Mouse (Mus musculus) kidney, postnatal 36 days (tissue): ENCODE results near the gene Ube4b.
A peak's percentile ranks its signal among the peaks of the same experiment; 100 is the strongest.

Source experiments
- DNase-seq, 2 experiments: peaks; one replicate each; pipeline ENCODE4 v3.0.0; 2021 to 2022; ENCODE audit warnings: mixed read lengths in 2 of 2

Gene Ube4b

DNA sequence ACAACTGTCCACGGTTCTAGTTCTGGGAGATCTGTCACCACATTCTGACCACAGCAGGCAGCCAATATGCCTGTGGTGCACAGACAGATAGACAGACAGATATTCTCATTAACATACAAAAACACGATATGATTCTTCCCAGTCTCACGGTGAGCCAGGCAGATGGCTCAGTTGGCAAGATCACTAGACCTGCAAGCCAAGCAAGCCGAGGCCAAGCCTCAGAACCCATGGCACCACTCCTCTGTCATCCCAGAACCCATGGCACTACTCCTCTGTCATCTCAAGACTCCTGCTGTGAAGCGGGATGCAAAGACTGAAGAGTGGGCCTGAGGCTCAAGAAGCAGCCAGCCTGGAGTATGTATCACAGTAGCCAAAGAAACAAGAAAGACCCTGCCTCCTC is 3.0 kb upstream of the Ube4b start:
- DNase-seq = no peak

DNA sequence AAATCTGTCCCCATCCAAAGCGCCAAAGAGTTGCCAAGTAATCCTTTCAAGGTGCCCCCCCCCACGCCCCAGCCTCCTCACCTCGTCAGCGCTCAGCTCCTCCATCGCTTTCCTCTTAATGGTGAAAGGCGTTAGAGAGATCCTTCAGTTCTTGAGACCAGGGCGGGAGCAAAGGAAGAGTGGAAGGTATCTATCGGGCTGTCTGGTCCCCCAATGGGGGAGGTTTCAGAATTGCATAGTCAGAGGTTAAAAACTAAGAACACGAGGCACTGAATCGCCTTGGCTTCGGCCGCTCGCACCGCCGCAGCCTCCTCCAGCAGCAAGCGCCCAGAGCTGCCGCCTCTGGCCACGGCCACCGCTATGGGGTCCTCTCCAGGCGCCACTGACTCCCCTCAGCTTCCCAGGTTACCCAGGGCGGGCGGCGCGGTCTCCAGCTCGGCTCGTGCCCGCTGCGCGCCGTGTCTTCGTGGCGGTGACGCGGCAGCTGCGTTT is 702 bp downstream of the Ube4b start:
- DNase-seq = peak; percentile 34 to 65

DNA sequence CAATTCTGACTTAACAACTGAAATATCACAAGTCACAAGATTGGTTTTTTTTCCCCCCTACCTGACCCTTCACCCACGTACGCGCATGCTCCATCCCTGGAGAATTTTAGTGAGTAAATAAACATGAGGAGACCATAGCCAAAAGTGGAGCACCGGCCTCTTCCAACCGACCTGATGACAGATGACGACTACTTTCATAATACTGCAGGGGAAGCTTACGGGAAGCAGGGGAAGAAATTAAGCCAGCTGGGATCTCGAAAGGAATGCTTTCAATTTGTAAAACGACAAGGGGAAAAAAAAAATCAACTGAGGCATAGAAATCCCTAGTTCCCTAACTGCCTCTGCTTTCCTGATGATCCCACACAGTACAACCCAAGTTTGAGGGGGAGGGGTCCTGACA is 1.8 kb downstream of the Ube4b start:
- DNase-seq = no peak

DNA sequence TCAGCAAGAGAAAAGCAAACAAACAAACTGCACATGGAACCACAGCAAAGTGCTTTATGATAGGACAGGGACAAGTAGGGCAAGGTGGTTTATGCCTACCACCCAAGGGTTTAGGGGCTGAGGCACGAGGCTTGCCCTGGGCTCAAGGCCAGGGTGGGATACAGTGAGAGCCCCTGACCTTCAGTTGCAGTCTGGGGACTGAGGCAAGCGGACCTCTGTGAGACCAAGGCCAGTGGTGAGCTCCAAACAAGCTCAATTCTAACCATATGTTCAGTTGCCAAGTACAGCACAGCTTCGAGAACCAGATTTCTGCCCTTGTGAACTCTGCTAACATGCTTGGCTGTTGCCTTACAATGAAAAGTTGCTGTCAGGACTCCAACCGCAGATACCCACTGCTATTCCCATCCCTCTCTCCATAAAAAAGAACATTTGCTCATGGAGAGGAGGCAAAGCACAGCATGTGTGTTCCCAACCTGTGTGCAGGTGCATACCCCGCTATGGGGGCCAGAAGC is 8.6 kb downstream of the Ube4b start:
- DNase-seq = no peak

DNA sequence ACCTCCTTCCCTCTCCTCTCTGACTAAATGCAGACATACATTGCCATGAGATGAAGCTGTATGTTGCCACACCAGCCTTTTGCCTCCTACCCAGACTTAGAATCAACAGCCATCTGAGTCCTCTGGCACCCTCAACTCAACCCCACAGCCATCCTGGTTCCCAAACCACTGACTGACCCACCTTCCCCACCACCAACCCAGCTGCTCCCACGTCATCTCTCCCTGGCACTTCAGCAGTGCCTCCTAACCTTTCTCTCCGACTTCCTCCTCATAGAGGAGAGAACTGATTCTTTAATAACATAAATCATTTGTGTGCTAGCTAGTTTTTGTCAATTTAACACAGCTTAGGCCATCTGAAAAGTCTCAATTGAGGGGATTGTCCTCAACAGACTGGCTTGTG is 9.6 kb downstream of the Ube4b start:
- DNase-seq = no peak

DNA sequence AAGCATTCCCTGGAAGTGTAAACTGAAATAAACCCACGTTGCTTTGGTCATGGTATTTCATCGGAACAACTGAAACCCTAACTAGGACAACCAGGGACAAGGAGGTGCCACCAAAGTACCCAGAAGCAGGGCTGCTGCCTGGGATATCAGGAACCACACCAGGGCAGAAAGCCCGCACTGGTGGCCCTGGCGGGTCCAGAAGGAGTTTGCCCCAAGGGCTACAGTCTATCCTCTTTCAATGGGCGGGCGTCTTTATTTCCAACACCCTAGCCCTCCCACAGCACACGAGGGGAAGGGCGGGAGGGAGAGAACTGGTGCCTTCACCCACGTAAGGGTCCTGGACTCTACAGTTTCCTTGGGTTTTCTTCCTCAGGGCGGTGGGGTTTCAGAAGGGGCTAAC is 10.1 kb downstream of the Ube4b start:
- peak in 1 of 2 experiments; percentile 51 for DNase-seq

DNA sequence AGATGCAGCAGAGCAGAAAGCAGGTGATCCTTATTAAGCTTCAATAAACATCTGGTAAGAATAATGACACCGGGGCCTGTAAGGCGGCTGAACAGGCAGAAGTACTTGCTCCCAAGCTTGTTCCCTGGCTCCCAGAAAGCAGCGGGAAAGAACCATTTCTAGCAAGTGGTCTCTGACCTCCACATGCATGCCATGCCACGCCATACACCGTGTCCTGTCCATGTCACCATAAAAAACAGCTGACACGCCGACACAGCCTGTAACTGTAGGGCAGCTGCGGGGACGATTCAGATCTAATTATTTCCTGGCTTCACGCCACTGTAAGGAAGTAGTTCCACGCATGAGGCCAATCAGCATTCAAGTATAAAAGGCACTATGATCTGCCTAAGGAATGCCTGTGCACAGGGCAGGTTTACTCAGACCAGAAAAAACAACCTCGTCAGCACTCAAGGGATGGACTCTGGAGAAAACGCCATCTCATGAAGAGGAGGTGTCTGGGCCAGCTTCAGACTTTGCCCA is 10.8 kb downstream of the Ube4b start:
- peak; percentile 52 to 85 for DNase-seq

DNA sequence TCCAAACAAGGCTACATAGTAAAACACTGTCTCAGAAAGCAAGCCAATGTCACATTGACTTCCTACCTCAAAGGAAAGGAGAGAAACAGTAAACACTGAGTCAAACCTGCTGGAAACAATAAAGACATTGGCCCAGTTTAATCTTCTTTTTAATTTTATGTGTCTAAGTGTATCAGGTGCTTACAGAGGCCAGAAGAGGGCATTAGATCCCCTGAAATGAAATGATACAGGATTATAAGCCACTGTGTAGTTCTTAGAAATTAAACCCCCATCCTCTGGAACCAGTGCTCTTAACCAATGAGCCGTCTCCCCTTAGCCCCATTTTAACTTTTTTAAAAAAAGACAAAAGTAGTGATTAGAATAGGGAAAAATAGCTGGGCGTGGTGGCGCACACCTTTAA is 12.3 kb downstream of the Ube4b start:
- no peak for DNase-seq

DNA sequence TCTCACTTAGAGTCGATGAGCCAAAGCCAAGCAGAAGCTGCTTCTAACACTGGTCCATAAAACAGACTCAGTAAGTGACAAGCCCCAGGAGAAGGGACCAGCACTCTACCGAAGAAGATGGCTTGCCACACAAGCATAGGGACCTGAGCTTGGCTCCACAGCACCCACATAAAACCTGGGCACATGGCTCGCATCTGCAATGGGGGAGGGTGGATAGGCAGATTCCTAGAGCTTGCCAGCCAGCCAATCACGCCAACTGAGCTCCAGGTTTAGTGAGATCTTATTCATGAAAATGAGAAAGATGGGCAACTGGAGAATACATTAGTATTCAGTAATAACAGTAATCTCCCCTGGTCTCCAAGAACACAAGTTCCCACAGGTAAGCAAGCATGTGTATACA is 16.8 kb downstream of the Ube4b start:
- no peak for DNase-seq

DNA sequence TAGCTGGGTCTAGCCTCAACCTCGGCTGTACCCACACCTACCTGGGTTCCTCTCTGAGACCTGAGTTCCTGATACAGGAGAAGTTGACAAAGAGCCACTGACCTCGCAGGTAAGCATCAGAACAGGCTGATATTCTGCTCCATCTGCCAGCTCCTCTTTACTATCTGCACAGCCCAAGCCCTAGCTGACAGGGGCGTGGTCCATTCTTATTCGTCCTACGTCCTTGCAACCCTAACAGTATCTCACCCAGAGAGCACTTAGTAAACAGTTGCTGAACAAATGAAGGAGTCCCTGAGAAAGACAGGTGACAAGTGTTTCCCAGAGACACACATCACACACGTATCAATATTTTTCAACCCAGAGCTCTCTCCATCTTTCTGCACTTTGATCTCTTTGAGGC is 18.2 kb downstream of the Ube4b start:
- no peak for DNase-seq

DNA sequence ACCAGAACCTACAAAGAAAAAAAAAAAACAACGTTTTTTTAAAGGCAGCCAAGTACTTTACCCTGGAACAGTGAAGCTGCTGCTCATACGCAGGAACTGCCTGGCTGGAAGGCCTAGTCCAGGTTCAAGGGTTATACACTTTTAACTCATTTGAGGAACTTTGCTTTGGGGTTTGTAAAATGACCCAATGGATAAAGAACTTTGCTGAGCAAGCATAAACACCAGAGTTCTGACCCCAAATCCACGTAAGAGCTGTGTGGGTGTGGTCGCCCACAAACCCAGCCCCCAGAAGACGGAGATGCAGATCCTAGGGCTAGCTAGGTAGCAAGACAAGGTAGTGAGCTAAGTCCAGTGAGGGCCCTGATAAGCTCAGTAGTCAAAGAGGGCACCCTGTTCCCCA is 19.1 kb downstream of the Ube4b start:
- DNase-seq = peak; percentile 64 to 78

DNA sequence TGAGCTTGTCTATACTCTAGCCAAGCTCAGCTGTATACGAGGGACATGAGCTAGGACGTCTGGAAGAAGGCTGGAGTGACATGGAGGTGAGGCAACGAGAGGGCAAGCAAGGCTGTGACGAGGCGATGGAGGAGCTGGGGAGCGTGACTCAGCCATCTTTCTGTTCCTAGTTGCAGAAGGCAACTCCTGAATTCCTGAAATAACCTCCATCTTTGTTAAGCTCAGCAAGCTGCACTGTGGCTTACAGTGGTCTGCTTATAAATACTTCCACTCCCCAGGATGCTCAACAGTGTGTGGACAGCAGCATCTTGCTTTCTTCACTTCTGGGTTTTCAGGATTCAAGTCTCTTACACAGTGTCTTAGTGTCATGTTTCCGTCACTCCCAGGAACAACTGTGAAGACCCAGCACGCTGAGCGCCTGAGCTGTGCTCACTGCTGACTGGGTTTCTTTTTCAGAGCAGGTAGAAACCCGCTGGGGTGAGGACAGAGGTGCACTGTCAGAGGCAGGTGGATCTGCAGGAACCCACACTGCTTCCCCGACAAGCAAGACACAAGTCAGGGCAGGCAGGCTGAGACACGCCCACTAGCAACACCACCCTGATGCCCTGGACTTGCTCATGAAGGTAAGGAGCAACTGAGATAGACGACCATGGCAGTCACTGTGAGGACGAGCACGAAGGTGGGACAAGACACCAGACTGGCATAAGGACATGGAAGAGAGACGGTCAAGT is 20.7 kb downstream of the Ube4b start:
- no peak for DNase-seq

DNA sequence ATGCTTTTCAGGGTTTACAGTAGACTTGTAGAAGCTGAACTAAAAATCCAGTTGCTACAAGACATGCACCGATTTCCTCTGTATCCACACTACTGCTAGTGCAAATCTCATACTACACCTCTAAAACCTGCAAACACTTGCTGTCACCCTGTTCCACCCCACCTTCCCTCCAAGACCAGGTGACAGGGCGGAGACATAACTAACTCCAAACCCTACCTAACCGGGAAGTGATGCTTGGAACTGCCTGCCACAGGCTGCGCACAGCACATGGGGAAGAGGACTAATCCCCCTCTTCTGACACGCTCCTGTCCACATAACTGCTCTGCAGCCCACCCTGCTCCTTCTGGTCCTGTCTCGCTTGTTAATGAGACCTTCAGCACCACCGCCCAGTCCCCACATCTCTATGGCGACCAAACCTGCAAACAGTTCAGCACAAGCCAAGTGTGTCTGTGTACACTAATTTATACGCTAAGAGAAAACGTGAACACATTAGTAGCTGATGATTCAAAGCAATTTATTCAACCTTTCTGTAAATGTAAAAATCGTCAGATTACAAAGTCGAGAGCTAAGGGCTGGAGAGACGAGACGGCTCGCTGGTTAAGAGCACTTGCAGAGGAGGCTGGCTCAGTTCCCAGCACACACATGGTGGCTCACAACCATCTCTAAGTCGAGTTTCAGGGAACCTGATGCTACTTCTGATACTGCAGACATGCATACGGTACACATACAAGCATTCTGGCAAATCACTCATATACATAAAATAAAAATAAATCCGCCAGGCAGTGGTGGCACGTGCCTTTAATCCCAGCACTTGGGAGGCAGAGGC is 21.7 kb downstream of the Ube4b start:
- DNase-seq = peak in 1 of 2 experiments; percentile 57

DNA sequence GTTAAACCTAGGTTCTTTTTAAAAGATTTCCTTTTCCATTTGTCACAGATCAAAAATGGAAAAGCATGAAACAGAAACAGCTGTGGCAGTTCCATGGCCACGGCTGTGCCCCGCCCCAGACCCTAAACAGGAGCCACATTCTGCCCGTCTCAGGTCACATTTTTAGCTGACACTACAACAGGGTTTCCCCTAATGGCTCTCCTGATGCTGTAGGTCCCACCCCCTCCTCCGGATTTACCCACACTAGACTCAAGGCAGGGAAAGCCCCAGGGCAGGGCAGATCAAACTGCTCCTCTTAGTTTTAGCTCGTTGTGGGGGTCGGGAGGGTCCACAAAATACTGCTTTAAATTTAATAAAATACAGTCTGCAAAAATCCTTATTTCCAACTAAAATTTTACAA is 23.5 kb downstream of the Ube4b start:
- no peak for DNase-seq

DNA sequence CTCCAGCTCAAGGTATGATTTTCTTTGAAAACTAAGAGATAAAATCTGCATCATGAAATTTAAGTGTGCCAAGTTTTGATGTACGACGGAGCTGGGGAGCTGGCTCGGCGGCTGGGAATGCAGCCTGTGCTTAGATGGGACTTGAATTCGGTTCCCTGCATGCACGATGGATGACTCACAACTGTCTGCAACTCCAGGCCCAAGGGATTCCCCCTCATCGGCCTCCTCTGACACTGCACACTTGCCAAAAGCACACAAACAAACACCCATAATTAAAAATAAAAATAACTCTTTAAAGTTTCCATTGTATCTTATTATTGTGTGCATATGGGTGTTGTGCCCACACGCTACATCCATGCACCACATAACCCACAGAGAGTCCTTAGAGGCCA is 25.0 kb downstream of the Ube4b start:
- no peak for DNase-seq

DNA sequence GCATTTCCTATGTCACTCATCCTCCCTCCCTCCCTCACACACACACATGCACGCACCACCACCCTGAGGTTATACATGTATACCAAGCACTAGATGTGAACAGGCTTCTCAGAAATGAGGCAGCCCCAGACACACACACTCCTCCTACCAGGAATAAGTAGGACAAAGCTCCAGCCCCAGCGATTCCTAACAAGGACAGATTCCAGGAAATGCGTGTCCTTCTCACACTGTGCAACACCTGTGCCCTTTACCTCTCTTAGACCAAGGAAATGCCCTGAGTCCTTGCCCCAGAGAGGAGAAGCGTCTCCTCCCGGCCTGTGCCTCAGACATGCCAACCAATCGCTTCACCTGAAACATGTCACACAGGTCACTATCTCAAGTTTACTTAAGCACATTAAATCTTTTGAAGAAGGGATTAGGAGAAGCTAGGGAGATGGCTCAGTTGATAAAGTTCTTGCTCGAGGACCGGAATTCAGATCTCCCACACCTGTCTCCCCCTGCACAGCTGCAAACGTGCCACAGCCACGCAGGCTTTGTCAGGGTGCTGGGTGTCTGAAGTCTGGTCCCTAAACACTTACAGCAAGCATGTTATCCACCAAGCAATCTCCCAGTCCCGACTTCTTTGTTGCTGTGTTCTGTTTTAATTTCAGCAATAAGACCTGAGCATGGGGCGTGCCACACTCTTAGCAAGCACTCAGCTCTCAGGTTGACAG is 25.5 kb downstream of the Ube4b start:
- no peak for DNase-seq

DNA sequence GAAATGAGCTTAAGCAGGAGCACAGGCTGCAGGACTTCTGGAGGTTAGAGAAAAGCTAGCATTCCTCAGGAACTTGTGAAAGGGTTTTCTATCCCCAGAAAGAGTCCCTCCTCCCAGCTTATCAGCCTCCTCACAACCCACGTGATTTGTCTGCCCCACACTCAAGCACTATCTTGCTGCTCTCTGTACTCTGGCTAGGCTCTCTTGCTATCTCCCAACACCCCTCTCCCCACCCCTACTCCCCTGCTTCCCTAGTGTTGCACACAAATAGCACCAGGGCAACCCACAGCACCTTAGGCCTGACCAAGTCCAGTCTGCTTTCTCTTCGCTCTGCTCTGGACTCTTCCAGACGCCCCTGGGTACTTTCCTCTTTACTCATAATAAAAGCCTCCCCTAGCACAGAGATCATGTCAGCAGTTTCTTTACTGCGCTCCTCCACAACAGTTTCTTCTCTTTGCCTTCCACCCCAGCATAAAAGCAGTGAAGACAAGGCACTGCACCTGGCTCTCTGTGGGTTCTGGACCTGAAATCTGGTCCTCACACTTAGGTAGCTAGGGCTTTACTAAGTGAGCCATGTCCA is 27.1 kb downstream of the Ube4b start:
- no peak for DNase-seq

DNA sequence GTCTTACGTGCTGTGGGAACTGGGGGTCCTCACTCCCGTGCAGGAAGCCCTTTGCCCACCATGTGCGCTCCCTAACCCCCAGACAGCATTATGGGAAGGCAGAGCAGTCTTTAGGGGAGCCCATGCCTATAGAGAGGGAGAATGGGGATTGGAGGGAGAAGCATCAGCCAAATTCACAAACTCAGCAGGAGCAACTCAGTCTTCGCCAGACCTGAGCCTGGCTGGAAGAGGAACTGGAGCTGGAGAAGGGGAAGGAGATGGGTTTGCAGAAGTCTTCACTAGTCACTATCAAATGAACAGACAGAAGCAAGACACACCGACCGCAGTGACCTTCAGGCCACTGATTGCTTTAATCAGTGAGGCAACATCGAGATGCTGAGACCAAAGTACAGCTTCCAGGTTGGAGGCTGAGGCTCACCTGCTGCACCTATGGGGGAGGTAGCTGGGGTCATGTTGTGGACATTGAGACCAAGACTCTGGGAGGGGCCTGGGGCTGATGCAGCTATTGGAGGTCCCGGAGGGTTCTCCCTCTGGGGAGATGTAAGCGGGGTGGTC is 28.3 kb downstream of the Ube4b start:
- DNase-seq = no peak

DNA sequence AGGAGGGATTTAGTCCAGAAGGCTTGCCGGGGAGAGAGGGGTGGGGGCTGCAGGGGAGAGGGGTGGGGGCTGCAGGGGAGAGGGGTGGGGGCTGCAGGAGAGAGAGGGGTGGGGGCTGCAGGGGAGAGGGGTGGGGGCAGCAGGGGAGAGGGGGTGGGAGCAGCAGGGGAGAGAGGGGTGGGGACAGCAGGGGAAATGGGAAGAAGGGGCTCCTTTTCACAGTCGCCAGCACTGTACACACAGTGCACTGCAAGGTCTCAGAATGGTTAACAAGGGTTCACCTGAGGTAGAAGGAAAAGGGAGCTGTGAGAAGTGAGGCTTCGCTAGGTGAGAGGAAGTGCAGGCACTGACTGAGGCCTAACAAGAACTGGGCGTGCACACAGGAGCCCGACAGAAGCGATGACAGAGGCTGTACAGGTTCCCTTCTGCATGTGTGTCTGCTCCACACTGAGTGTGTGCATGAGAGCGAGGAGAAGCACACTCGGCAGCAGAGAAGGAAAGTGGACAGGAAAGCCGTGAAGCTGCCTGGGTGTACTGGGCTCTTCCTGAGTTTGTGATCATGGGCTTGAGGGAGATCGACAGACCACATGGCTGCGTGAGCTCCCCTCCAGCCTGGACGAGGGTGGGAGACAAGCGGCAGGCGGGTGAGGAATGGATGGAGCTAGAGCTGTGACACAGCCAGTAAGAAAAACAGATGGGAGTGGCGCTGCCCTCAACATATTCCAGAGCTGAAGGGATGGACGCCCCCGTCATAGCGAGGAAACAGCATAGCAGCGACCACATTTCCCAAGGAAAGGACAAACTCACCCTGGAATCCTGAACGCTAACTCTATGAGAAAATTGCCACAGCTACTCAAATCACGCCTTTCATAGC is 29.9 kb downstream of the Ube4b start:
- DNase-seq = no peak

DNA sequence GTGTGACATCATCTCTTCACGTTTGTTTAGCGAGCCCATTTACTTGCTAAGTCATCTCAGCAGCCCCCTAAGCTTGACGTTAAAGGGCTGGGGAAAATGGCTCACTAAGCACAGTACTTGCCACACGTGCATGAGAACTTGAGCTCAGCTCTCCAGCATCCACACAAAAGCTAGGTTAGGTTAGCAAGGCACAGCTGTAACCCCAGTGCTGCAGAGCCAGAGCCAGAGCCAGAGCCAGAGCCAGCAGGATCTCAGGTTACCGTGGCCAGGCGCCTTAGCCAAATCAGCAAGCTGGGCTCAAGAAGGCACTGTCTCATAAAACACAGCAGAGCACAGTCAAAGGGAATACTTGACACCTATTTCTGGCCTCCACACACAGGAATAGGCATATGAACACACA is 31.0 kb downstream of the Ube4b start:
- peak; percentile 47 to 57 for DNase-seq

DNA sequence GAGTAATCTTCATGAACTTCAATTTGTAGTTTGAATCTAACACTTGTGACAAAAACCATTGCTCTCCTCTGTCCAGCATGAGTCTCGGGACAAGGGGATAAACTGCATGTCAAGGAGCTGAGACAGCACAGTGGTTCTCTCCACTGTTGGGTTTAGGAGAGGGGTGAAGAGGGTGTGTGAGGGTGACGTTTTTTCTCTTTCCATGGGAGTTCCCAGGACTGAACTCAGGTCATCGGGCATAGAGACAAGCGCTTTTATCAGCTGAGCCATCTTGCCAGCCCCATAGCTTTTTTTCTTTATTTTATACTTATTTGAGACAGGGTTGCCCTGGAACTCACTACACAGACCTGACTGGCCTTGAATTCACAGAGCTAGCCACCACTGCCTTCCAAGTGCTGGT is 32.3 kb downstream of the Ube4b start:
- no peak for DNase-seq
